Mouse (Mus musculus): ENCODE results near the gene Atoh8. TPM values are rescaled to one million over a fixed set of nuclear protein-coding genes. Genes with fewer than 3 reads are reported as not detected.

The Atoh8 gene
- polyA plus RNA-seq, 1 experiment from 2014 or later, result 11.8 TPM

GRCm38 (mm10) chr6:72261683-72262320 is 26.4 kb upstream of the Atoh8 start:
- peak; percentile 35; the same call in 1 of the 2 replicates for ATAC-seq (replicated peaks; ENCODE audit: low FRiP score)
- 81% methylated on average over 12 of the region's 12 CpGs for WGBS

DNA sequence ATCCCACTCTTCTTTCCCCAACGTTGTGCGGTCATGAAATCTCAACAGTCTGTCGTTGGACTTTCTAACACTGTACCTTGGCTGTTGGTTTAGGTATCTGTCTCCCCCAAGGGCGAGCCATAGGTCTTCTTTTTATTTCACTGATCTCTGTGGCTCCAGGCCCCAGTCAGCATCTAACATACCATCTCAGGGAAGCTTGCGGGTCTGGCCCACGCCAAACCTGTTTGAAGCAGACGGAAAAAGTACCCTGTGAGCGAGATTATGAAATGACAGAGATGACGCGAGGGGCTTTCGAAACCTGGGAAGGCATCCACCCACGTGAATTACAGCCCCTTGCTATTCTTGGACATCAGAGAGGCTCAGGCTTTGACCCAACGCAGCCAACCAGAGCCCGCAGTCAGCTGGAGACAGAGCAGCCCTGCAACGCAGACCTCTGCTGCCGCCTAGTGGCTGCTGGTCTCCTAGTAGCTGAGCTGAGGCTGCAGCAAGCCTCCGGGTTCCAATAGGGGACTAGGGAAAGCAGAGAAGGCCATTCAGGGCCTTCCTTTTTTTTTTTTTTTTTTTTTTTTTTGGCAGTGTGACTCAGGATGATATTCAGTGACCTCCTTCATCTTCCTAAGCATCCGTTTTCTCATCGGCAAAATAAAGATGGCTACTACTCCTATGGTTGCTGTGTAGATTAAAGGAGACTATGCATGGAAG is 25.8 kb upstream of the Atoh8 start:
- peak; percentile 88 for ATAC-seq (replicated peaks; ENCODE audit: low FRiP score)
- Histone ChIP-seq H3K4me3 (ENCODE audit: low read depth, low read length) (no peak overlapping the region), H3K9ac (ENCODE audit: low read length) (no peak overlapping the region), H3K4me1 (replicated peaks; ENCODE audit: control insufficient read depth, insufficient read depth, low read length) (no peaks in the 10 kb centered on the region; the same call in 1 of the 2 replicates), H3K27me3 (ENCODE audit: control insufficient read depth, insufficient read depth, low read length) (no peaks in the 10 kb centered on the region; the same call in 1 of the 2 replicates), H3K9me3 (ENCODE audit: control insufficient read depth, low read length) (no peaks in the 10 kb centered on the region), H3K36me3 (ENCODE audit: control insufficient read depth, insufficient read depth, low read length) (no peaks in the 10 kb centered on the region), H3K27ac (ENCODE audit: low read depth, low read length) (no peak overlapping the region), H3K4me2 (ENCODE audit: low read depth, low read length, severe bottlenecking) (no peak overlapping the region)
- peak; percentile 96 for DNase-seq (ENCODE audit: low spot score)
- WGBS, result 31% methylated on average over 19 of the region's 19 CpGs

More at GRCm38 (mm10) chr6:72261683-72262320, 26.4 kb upstream of the Atoh8 start:
- Histone ChIP-seq H3K9ac (ENCODE audit: low read length) (no peak overlapping the region), H3K27me3 (ENCODE audit: control insufficient read depth, insufficient read depth, low read length) (no peaks in the 10 kb centered on the region; the same call in 1 of the 2 replicates), H3K27ac (ENCODE audit: low read depth, low read length) (no peak overlapping the region), H3K4me1 (replicated peaks; ENCODE audit: control insufficient read depth, insufficient read depth, low read length) (no peaks in the 10 kb centered on the region; the same call in 1 of the 2 replicates), H3K4me3 (ENCODE audit: low read depth, low read length) (no peak overlapping the region), H3K4me2 (ENCODE audit: low read depth, low read length, severe bottlenecking) (no peak overlapping the region), H3K9me3 (ENCODE audit: control insufficient read depth, low read length) (no peaks in the 10 kb centered on the region), H3K36me3 (ENCODE audit: control insufficient read depth, insufficient read depth, low read length) (no peaks in the 10 kb centered on the region)
- no peak for DNase-seq (ENCODE audit: low spot score)

- Histone ChIP-seq H3K4me1 (replicated peaks; ENCODE audit: control insufficient read depth, insufficient read depth, low read length) (no peaks in the 10 kb centered on the region; the same call in 1 of the 2 replicates), H3K4me2 (ENCODE audit: low read depth, low read length, severe bottlenecking) (no peak overlapping the region), H3K9me3 (ENCODE audit: control insufficient read depth, low read length) (no peaks in the 10 kb centered on the region), H3K9ac (ENCODE audit: low read length) (no peak overlapping the region), H3K27me3 (ENCODE audit: control insufficient read depth, insufficient read depth, low read length) (no peaks in the 10 kb centered on the region; the same call in 1 of the 2 replicates), H3K27ac (ENCODE audit: low read depth, low read length) (no peak overlapping the region), H3K4me3 (ENCODE audit: low read depth, low read length) (no peak overlapping the region), H3K36me3 (ENCODE audit: control insufficient read depth, insufficient read depth, low read length) (no peaks in the 10 kb centered on the region)
- DNase-seq (ENCODE audit: low spot score), result no peak
- no peak for ATAC-seq (replicated peaks; ENCODE audit: low FRiP score)
- 73% methylated on average over 7 of the region's 7 CpGs for WGBS
Observed at GRCm38 (mm10) chr6:72259474-72259873, 24.1 kb upstream of the Atoh8 start.

- ATAC-seq (replicated peaks; ENCODE audit: low FRiP score), result no peak
- DNase-seq (ENCODE audit: low spot score), result no peak
- 80% methylated on average over 6 of the region's 6 CpGs for WGBS
Observed at GRCm38 (mm10) chr6:72255294-72255693, 19.9 kb upstream of the Atoh8 start.

GRCm38 (mm10) chr6:72254588-72255075 is 19.3 kb upstream of the Atoh8 start:
- ATAC-seq (replicated peaks; ENCODE audit: low FRiP score) (no peak), DNase-seq (ENCODE audit: low spot score) (no peak)
- Histone ChIP-seq H3K9ac (ENCODE audit: low read length) (no peak overlapping the region), H3K4me3 (ENCODE audit: low read depth, low read length) (no peak overlapping the region), H3K4me1 (replicated peaks; ENCODE audit: control insufficient read depth, insufficient read depth, low read length) (no peaks in the 10 kb centered on the region; the same call in 1 of the 2 replicates), H3K9me3 (ENCODE audit: control insufficient read depth, low read length) (no peaks in the 10 kb centered on the region), H3K27me3 (ENCODE audit: control insufficient read depth, insufficient read depth, low read length) (no peaks in the 10 kb centered on the region), H3K27ac (ENCODE audit: low read depth, low read length) (no peak overlapping the region), H3K4me2 (ENCODE audit: low read depth, low read length, severe bottlenecking) (no peak overlapping the region), H3K36me3 (ENCODE audit: control insufficient read depth, insufficient read depth, low read length) (no peaks in the 10 kb centered on the region)
- WGBS, result 60% methylated on average over 10 of the region's 10 CpGs

More at GRCm38 (mm10) chr6:72255294-72255693, 19.9 kb upstream of the Atoh8 start:
- Histone ChIP-seq H3K9ac (ENCODE audit: low read length) (no peak overlapping the region), H3K4me2 (ENCODE audit: low read depth, low read length, severe bottlenecking) (no peak overlapping the region), H3K4me1 (replicated peaks; ENCODE audit: control insufficient read depth, insufficient read depth, low read length) (no peaks in the 10 kb centered on the region; the same call in 1 of the 2 replicates), H3K9me3 (ENCODE audit: control insufficient read depth, low read length) (no peaks in the 10 kb centered on the region), H3K4me3 (ENCODE audit: low read depth, low read length) (no peak overlapping the region), H3K36me3 (ENCODE audit: control insufficient read depth, insufficient read depth, low read length) (no peaks in the 10 kb centered on the region), H3K27me3 (ENCODE audit: control insufficient read depth, insufficient read depth, low read length) (no peaks in the 10 kb centered on the region), H3K27ac (ENCODE audit: low read depth, low read length) (no peak overlapping the region)

GRCm38 (mm10) chr6:72253911-72254587 is 18.7 kb upstream of the Atoh8 start:
- no peaks in the 10 kb centered on the region for H3K36me3 ChIP-seq (ENCODE audit: control insufficient read depth, insufficient read depth, low read length)
- H3K9ac ChIP-seq (ENCODE audit: low read length), result no peak overlapping the region
- H3K27me3 ChIP-seq (ENCODE audit: control insufficient read depth, insufficient read depth, low read length), result no peaks in the 10 kb centered on the region
- no peak for DNase-seq (ENCODE audit: low spot score)
- no peak overlapping the region for H3K4me3 ChIP-seq (ENCODE audit: low read depth, low read length)
- 88% methylated on average over 4 of the region's 4 CpGs for WGBS
- no peaks in the 10 kb centered on the region; the same call in 1 of the 2 replicates for H3K4me1 ChIP-seq (replicated peaks; ENCODE audit: control insufficient read depth, insufficient read depth, low read length)
- H3K4me2 ChIP-seq (ENCODE audit: low read depth, low read length, severe bottlenecking), result no peak overlapping the region
- H3K9me3 ChIP-seq (ENCODE audit: control insufficient read depth, low read length), result no peaks in the 10 kb centered on the region
- H3K27ac ChIP-seq (ENCODE audit: low read depth, low read length), result no peak overlapping the region
- no peak for ATAC-seq (replicated peaks; ENCODE audit: low FRiP score)

DNA sequence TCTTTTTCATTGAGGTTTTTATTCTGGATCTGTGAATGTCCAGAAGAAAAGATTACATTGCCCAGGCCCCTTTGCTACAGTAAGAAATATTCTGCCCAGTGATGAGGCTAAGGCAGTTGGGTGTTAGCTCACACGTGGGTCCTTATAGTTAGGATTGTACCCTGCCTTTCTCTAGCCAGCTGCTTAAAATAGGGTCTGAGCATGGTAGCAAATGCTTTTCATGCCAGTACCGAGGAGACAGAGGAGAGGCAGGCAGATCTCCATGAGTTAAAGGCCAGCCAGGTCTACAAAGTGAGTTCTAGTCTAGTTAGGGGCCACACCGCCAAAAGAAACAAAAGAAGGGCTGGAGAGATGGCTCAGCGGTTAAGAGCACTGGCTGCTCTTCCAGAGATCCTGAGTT is 17.8 kb upstream of the Atoh8 start:
- Histone ChIP-seq H3K9me3 (ENCODE audit: control insufficient read depth, low read length) (no peaks in the 10 kb centered on the region), H3K9ac (ENCODE audit: low read length) (no peak overlapping the region), H3K4me2 (ENCODE audit: low read depth, low read length, severe bottlenecking) (no peak overlapping the region), H3K27ac (ENCODE audit: low read depth, low read length) (no peak overlapping the region), H3K27me3 (ENCODE audit: control insufficient read depth, insufficient read depth, low read length) (no peaks in the 10 kb centered on the region), H3K4me1 (replicated peaks; ENCODE audit: control insufficient read depth, insufficient read depth, low read length) (no peaks in the 10 kb centered on the region; the same call in 1 of the 2 replicates), H3K36me3 (ENCODE audit: control insufficient read depth, insufficient read depth, low read length) (no peaks in the 10 kb centered on the region), H3K4me3 (ENCODE audit: low read depth, low read length) (no peak overlapping the region)
- DNase-seq (ENCODE audit: low spot score), result no peak
- 81% methylated on average over 4 of the region's 4 CpGs for WGBS
- no peak for ATAC-seq (replicated peaks; ENCODE audit: low FRiP score)

DNA sequence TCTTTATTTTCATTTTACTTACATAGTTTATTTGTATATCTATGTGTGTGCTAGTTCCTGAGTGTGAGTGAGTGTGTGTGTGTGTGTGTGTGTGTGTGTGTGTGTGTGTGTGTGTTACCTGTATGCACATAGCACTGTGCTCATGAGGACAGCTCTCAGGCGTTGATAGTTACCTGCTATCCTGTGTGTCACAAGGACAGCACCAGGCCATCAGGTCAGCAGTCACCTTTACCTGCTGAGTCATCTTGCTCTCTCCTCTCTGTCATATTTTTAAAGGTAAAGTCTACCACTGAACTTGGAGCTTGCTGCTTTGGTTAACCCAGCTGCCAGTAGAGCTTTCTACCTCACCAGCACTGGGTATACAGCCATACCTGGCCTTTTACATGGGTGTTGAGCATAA is 17.1 kb upstream of the Atoh8 start:
- H3K27me3 ChIP-seq (ENCODE audit: control insufficient read depth, insufficient read depth, low read length), result no peaks in the 10 kb centered on the region
- H3K4me1 ChIP-seq (replicated peaks; ENCODE audit: control insufficient read depth, insufficient read depth, low read length), result no peaks in the 10 kb centered on the region; the same call in 1 of the 2 replicates
- H3K27ac ChIP-seq (ENCODE audit: low read depth, low read length), result no peak overlapping the region
- DNase-seq (ENCODE audit: low spot score) (no peak), ATAC-seq (replicated peaks; ENCODE audit: low FRiP score) (no peak)
- WGBS, result 87% methylated on average over 1 of the region's 1 CpGs
- no peak overlapping the region for H3K9ac ChIP-seq (ENCODE audit: low read length)
- no peak overlapping the region for H3K4me2 ChIP-seq (ENCODE audit: low read depth, low read length, severe bottlenecking)
- no peaks in the 10 kb centered on the region for H3K9me3 ChIP-seq (ENCODE audit: control insufficient read depth, low read length)
- H3K4me3 ChIP-seq (ENCODE audit: low read depth, low read length), result no peak overlapping the region
- no peaks in the 10 kb centered on the region for H3K36me3 ChIP-seq (ENCODE audit: control insufficient read depth, insufficient read depth, low read length)

Data from forebrain, embryonic 11.5 days (tissue).